Mouse (Mus musculus) left cerebral cortex, postnatal 10 days (tissue): ENCODE measurements around the gene Serpina9. TPM values are rescaled to one million over a fixed set of nuclear protein-coding genes. Genes with fewer than 3 reads are reported as not detected.

Experiments
- DNase-seq, 2 experiments: peaks; one replicate each; pipeline ENCODE4 v3.0.0; 2021 to 2022; ENCODE audit warnings: low spot score in 2 of 2, mixed read lengths in 1 of 2; ENCODE audit errors: extremely low spot score in 1 of 2
- intact Hi-C: fragments of 180-260 bp; cut with DNase I; formaldehyde crosslinking; loops from one replicate; pipeline ENCODE4 v1.15.1; 2025
- total RNA-seq, 2 experiments: library from RNA; stranded (reverse); gene quantifications; 2 replicates each; pipeline ENCODE4 v1.2.3; 2021

The Serpina9 gene
- total RNA-seq = 1 to 10 TPM in 1 of 2 experiments, under 1 TPM in 1; 0.22 to 1.9 TPM

DNA sequence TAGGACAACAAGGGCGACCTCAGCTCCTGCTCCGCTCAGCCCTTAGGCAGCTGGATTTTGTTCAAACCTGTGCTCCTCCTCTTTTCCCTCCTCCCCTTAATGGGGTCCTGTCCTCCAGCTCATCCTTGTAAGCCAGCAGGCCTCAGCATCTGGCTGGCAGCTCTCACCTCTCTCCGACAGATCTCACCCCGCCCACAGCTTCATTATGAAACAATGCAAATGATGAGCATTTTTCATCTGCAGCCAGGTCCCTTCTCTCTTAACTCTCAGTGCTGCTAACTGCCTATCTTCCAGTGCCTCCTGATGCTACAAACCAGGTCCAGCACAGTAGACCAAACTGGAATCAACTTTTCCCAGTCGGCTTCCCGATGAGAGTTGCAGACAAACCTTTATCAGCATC lies at the start of gene Serpina9:
Gene Serpina9, minus strand, starts transcription at position 136 of the 400 bp plus-strand sequence.
- no peak for DNase-seq
- intact Hi-C loops = no loop called here

DNA sequence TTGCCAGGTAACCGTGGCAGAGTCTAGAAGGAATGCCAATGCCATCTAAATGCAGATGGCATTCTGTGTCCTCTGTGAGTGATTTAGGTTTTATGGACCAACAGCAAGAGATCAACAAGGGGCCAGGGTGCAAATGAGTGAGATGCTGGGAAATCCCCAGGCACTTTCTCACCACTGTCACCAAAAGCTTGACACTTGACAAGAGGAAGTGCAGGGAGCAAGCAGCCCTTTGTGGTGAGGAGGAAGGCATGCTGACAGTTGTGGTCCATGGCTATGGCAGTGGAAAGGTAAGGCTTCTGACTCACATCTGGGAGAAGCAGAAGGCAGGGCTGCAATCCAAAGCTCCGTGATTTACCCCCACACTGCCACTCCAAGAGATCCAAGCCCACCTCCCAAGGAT lies 48.3 kb upstream of the Serpina9 start:
- DNase-seq = no peak
- intact Hi-C loops = no loop called here

DNA sequence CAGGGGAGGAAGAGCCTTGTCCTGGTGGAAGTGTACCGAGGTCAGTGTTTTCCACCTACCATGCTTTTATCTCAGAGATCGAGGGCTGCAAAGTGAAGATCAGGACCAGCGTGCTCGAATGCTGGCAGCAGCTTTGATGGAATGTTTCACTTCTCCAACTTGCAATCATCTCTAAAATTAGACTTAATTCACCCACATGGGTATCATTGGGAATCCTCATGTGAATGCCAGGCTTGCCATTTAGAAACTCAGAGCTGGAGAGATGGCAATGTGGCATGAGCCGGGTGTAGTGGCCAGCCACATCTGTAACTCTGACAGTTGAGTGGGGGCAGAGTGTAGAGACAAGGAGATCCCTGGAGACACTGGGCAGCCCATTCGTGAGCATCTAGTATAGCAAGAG lies 46.6 kb upstream of the Serpina9 start:
- intact Hi-C loops = no loop called here
- no peak for DNase-seq

DNA sequence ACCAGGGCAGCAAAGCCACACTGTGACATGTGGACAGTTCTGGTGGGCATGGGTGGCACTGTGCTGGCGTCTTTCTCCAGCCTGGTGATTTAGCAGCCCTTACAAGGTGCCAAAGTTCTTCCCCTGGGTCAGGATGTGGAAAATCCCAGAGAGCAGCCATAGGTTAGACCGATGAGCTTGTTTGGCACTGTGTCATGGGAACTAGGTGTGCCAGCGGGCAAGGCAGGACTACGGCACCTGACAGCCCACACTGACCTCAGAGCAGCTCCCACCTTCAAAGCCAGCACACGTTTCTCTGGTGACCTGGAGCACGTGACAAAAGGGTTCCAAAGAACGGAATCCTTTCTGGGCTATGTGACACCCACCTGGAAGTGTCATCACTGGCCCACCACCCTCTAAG lies 44.0 kb upstream of the Serpina9 start:
- DNase-seq = no peak
- intact Hi-C loops = no loop called here

DNA sequence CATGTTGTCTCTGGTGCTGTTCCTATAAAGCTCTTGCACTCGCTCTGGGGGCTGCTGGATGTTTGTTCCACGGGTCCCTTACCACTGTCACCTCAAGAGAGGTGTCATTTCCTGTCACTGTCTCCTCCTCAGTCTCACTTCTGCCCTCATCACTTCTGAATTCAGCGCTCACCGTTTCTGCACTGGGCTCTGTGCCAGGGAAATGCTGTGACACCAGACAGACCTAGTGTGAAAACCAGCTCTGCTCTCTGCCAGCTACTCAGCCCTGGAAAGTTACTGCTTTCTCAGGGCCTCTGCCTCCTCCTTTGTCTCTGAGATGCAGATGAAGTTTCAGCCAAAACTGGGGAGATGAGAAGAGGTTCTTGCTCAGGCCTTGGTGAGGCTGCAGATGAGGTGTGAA lies 43.5 kb upstream of the Serpina9 start:
- intact Hi-C loops = no loop called here
- DNase-seq = peak in 1 of 2 experiments; percentile 64

DNA sequence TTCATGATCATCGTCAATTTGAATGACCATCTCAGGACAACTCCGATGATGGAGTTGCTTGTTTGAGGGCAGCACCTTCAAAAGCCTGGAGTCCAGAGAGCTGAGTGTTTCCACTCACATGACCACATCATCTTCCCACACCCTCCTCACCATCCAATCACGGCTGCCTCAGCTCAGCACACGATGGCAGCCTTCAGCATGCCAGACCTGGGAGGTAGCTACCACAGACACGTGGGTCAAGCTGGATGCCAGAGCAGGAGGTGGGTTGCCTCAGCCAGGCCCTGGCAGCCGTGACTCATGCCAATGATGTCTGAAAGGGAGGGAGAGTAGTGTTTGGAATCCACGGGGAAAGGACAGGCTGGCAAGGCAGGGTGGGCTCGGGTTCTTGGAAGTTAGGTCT lies 42.2 kb upstream of the Serpina9 start:
- intact Hi-C loops = no loop called here

DNA sequence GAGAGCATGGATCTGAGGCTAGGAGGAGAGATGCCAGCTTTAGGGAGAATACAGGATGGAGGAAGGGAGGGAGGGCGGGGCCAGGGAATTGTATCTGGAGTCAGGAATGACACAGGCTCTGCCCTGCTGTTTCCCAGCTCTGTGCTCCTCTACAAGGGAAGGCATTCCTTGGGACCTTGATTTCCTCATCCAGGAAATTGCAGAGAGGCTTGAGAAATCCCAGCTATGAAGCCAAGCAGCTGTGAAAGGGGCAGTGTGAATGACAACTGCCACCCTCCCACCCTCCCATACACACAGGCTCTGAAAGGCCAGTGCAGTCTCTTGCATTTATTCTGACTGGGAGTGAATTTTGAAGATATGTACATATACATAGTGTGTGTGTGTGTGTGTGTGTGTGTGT lies 40.4 kb upstream of the Serpina9 start:
- intact Hi-C loops = no loop called here
- DNase-seq = no peak

More for the DNA sequence above, 42.2 kb upstream of the Serpina9 start:
- DNase-seq = no peak

DNA sequence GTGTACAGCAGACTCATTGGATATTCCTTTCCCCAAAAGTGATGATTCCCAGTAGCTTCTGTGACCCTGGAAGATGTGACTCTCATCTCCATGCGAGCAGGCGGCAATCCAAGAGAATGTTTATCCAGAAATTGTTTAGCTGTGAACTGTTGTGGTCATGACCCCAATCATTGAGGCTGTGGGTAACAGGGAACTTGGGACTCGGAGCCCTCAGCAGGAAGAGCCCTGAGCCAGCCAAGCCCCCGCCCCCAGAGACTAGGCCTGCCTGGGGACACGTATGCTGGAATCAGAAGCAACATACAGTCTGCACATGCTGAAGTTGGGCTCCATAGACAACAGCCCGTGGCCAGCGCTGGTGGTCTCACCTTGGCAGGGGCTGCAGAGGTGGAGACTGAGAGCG lies 32.2 kb upstream of the Serpina9 start:
- DNase-seq = no peak
- intact Hi-C loops = no loop called here

DNA sequence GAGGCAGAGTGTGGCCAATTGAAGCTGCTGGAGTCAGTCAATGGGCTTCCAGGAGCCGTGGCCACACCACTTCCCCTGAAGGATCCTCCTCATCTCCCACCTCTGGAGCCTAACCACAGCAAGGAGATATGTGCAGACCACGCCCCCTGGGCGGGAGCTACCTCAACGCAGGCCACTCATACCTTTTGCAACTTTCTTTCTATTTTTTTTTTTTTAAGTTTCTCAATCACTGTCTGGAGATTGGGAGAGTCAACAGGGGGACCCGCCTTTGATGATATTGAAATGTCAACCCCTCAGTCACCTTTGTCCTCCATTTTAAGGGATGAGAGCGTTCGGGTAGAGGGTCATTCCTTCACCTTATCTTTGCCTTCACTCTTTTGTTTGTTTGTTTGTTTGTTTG lies 30.8 kb upstream of the Serpina9 start, which contains the start of gene Serpina12:
Gene Serpina12, minus strand, starts transcription at position 101 of the 400 bp plus-strand sequence.
- DNase-seq = no peak
- intact Hi-C loops = no loop called here

DNA sequence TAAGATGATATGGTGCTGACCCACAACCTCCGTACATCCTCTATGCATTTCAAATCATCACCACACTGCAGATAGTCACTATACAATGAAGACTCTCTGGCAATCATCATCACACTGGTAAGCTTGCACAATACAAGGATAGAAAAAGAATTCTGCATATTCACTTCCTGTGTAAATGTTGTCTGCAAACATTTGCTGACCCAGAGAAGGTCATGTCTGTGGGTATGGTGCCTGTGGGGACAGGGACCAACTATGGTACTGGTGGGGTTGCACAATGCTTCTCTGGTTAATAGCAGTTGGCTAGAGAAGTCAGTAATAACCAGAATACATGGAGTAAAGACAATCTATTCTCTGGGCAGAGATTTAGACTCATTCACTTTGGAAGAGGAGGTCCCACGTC lies 29.2 kb upstream of the Serpina9 start:
- intact Hi-C loops = no loop called here
- DNase-seq = no peak

DNA sequence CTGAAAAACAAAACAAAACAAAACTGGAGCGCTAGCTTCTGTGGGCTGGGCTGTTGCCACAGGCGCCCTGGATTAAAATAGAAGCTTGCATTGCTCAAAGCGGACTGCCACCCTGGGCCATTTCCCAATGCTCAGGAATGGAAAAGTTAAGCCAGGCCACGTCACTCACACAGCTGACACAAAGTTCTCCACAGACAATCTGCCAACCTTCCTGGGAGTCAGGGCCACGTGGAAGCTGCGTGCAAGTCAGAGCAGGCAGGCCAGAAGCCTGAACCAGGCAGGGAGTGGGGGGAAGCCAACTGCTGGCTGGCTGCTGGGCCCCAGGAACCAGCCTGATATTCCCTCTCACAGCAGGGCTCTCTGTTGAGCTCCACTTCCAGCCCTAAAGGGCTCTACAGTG lies 27.8 kb upstream of the Serpina9 start:
- no peak for DNase-seq
- intact Hi-C loops = no loop called here

DNA sequence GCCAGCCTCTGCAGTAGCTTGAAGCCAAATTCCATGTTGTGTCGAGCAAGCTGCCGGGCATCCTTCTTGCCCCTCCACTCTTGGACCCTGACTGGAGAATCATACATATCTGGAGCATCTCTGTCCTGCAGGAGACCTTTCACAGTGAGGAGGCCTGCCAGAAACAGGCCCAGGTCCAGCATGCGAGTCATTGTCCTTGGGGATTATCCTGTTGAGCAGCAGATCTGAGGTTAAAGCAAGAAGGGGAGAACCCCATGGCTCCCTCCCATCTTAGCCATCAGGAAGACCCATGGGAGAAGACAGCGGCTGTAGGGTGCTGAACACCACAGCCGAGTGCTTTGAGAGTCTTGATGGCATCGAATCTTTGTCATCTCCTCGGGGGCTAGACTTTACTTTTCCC lies 24.6 kb upstream of the Serpina9 start:
- intact Hi-C loops = no loop called here
- DNase-seq = no peak

DNA sequence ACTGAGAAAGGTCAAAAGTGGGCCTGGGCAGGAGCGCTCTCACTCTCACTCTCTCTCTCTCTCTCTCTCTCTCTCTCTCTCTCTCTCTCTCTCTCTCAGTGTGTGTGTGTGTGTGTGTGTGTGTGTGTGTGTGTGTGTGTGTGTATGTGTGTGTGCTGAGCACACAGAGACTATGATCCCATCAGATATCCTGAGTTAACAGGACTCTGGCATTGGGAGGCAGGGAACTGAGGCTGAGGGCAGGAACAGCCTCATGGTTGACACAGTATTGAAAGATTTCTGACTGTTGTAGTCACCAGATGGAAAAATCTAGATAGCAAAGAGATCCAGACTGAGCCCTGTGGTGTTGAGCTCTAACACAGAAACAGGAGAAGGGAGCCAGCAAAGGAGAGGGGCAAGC lies 20.2 kb upstream of the Serpina9 start:
- intact Hi-C loops = no loop called here
- no peak for DNase-seq

DNA sequence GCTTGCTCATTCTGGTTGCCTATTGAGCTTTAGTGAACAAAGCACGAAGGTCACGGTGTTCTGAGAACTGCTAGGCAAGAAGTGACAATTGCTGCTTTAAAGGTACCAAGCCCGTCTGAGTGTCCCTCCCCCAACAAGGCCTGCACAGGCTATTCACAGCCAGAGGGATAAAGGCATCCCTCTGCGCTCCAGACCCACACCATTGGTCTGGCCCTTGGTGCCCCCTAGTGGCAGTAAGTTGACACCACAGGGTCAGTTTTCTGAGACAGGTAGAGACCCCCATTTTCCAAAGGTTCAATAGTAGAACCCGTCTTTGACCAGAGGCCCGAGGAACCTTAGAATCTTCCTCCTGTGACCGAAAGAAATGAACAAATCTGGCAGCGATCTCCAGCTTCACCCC lies 16.4 kb upstream of the Serpina9 start:
- DNase-seq = no peak
- intact Hi-C loops = no loop called here

DNA sequence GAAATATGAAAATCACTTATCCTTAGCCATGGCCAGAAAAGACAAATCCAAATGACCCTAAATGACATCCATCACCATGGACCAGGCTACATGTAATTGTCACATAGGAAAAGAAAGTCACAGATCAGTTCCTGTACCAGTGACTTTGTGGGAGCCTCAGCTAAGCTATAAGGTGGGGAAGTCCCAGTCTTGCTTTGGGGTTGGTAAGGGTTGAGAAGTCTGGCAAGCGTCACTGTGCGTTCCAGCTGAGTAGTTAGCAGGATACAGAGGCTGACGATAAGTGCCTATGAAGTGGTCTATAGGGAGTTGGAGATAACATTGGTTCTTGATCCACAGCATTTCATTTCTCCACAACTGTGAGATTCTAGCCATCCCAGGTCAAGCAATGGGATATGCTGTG lies 1.7 kb upstream of the Serpina9 start:
- intact Hi-C loops = no loop called here
- DNase-seq = no peak

DNA sequence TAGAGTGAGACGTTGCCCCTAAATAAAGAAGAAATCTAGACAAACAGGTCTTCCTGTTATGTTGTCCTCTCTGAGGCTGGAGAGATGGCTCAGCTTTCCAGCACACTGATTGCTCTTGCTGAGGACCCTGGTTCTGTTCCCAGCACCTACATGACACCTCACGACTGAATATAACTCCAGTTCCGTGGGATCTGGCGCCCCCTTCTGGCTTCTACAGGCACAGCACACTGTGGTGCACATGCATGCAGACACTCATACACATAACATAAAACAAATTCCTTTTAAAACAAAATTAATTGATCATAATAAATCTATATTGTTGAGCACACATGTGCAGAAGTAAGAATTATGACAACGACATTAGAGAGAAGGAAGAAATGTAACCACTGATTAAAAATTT lies 8.9 kb downstream of the Serpina9 start:
- no peak for DNase-seq
- intact Hi-C loops = no loop called here

DNA sequence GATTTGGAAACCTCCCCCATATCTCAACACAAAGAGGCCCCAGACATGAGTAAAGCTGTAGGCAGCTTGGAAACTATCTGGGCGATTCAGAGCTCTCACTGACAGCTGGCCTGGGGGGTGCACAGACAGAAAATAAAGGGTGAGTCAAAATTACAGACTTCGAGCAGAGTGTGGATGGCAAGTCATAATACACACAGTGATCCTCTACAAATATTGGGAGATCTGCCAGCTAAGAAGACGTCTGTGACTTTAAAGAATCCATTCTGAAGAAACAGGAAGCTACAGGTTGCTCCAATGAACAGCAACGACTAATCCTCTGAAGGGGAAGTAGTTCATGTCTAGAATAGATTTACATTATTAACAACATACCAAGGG lies 10.3 kb downstream of the Serpina9 start:
- intact Hi-C loops = no loop called here
- DNase-seq = no peak

DNA sequence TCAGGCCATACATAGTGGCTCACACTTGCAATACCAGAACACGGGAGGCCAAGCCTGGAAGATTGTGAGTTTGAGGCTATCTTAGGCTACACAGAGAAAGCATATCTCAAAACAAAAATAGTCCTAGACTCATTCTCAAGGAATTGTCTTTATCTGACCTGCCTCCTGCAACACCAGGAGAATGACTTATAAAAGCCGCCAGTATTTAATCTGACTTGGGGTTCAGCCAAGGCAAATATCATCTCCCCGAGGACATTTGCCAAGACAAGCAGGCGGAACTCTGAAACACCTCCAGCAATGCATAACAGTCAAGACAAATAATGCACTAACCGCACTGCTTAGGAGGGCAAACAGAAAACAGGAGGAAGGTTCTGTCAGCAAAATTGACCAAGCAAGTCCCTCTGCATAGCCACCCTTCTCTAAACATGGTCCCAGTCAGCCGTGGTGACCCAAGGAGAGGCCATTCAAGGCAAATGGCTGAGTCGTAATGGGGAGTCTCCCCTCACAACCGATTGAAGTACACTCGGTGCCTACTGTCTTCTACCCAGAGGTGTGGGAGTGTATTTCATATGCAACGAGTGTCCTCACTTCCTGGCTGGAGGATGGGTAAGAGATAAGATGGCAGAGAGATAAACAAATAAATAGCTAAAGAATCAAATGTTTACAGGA lies 10.9 kb downstream of the Serpina9 start:
- no peak for DNase-seq
- intact Hi-C loops = no loop called here

DNA sequence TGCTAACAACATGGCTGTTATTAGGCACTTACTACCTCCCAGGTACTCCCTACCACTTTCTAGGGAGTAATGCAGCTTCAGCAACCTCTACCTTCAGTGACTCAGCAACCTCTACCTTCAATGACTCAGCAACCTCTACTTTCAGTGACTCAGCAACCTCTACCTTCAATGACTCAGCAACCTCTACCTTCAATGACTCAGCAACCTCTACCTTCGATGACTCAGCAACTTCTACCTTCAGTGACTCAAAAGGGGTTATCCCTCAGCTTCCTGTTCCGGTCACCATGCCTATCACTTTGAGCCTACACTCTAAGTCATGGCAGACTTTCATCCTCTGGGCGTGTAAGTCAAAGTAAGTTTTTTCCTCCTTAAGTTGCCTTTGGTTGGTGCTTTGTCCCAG lies 13.0 kb downstream of the Serpina9 start:
- DNase-seq = no peak
- intact Hi-C loops = no loop called here

DNA sequence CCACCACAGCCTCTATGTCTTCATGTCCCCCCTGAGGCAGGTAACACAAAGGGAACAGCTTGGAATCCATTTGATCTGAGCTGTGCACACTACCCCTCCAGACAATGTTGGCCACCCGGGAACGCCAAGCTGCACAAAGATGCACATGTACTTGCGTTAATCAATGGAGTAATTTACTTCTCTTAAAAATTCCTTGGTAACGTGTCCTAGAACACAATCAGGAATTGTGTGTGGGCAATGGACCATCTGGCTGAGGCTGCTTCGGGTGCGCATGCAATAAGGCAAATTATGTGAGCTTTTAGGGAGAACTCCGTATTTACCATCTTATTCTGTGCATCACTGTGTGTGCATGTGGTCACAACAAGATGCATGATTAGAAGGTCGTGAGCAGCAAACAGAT lies 13.9 kb downstream of the Serpina9 start:
- intact Hi-C loops = no loop called here
- no peak for DNase-seq

DNA sequence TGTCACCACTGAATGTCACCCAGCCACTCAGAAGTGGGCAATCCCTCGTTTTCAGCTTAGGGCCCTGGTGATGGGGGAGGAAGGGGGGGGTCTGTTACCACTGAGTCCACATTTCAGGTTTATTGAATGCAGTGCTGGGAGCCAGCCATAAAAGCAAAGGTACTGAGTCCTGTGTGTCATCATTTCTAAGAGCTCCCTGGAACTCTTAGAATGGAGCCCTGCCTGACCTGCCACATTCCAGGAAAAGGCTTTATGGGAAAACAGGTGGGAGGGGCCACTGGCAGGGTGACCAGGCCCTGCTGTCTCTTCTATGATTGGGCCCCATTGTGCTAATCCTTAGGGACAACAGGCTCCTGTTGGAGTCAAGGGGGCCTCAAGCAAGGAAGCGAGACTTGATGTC lies 17.0 kb downstream of the Serpina9 start:
- intact Hi-C loops = no loop called here
- DNase-seq = no peak
